Mouse (Mus musculus): ENCODE data around the gene Cenpq.

Gene Cenpq

GRCm38 (mm10) chr17:40934420-40935231 is at the start of gene Cenpq, which contains the start of gene Mut:
Gene Cenpq, minus strand, starts transcription at chr17:40935047.
Gene Mut, plus strand, starts transcription at chr17:40934685.
- peak; percentile 100 for DNase-seq (ENCODE audit: low spot score in 2 of 2)

DNA sequence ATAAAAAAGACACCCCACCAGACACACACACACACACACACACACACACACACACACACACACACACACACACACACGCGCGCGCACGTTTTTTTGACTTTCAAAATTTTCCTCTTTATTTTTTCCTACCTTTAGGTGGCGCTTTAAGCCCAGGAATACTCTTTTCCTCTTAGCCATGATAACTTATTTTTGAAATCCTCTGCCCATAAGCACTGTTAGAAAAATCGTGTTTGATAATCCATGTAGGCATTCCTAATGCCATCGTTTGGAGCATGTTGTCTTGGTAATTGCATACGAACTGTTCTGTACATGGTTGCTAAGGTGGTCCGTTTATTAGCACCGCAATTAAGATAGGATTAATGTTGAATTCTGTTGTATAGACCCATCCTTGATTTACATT is 43.1 kb upstream of the Cenpq start:
- peak in 1 of 2 experiments; percentile 15 for DNase-seq (ENCODE audit: low spot score in 2 of 2)

- no peak for DNase-seq (ENCODE audit: low spot score in 2 of 2)
These were observed 13.7 kb upstream of the Cenpq start for GRCm38 (mm10) chr17:40948518-40948917.

GRCm38 (mm10) chr17:40933985-40934384 is 862 bp downstream of the Cenpq start:
- DNase-seq (ENCODE audit: low spot score in 2 of 2): no peak

DNA sequence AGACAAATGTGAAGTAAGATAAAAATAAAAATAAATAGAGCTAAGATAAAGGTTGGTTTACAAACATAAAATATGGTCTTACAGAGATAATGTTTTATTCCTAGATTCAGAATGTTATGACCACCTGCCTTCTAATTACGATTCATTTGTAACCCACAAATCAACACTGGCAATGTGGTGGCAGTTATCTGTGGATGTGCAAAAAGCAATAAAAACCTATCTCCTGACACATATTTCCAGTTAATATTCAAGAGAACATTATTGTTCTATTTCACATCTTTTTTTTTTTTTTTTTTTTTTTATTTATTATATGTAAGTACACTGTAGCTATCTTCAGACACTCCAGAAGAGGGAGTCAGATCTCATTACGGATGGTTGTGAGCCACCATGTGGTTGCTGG is 19.3 kb downstream of the Cenpq start:
- DNase-seq (ENCODE audit: low spot score in 2 of 2): no peak

DNA sequence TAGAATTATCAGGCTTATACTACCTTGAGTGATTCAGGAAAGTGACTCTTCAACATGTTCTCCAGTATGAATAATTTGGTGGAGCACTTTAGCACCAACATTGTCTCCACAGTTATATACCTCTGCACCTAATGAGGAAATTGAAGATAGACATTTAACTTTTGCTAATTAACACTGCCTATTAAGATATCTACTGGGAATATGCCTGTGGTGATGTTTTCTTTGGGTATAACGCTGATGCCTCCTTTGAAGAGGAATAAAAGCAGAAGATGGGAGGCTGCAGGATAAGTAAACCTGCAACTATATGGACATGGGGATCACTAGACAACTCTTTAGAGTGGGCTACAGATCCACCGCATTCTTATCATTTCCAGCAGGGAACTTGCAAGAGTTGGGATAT is 20.6 kb downstream of the Cenpq start, which contains the start of gene Glyatl3:
Glyatl3 (minus strand) TSS at position 101 of the 400 bp plus-strand sequence.
- no peak for DNase-seq (ENCODE audit: low spot score in 2 of 2)

DNA sequence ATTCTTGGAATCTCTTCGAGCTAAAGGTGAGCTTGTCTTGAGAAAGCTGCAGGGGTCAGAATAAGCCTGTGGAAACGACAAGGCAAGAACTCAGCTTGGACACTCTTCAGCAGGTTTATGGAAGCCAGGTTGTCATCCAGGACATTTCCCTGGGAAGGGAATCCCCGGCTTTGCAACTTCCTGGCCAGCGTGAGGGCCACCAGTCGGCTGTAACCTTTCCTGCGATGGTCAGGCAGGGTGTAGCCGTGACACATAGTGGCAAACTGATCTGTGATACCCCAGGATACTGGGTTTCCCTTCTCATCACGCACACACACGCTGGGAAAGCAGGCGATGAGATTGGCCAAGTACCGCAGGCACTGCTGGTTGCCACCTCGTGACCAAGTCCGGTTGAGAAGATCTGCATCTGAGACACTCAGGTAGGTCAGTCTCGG is 30.1 kb downstream of the Cenpq start:
- DNase-seq (ENCODE audit: low spot score in 2 of 2): no peak

- no peak for DNase-seq (ENCODE audit: low spot score in 2 of 2)
These were observed 30.7 kb downstream of the Cenpq start for GRCm38 (mm10) chr17:40904056-40904597.

DNA sequence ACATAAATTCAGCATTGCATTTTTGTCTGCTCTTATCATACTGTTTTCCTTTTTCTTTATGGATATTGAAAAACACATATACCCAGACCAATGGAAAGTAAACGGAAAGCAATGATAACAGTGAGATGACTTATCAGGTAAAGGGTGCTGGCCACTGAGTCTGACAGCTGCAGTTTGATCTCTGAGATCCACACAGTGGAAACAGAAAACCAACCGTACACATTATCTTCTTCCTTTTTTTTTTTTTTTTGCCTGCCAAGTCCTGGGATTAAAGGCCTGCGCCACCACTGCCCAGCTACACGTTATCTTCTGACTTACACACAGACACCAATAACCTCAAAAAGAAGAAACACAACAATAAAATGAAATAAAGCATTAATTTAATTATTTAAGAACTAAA is 31.5 kb downstream of the Cenpq start:
- no peak for DNase-seq (ENCODE audit: low spot score in 2 of 2)

GRCm38 (mm10) chr17:40899783-40900363 is 35.0 kb downstream of the Cenpq start:
- no peak for DNase-seq (ENCODE audit: low spot score in 2 of 2)

- no peak for DNase-seq (ENCODE audit: low spot score in 2 of 2)
These were observed 38.0 kb downstream of the Cenpq start for GRCm38 (mm10) chr17:40896863-40897262.

DNA sequence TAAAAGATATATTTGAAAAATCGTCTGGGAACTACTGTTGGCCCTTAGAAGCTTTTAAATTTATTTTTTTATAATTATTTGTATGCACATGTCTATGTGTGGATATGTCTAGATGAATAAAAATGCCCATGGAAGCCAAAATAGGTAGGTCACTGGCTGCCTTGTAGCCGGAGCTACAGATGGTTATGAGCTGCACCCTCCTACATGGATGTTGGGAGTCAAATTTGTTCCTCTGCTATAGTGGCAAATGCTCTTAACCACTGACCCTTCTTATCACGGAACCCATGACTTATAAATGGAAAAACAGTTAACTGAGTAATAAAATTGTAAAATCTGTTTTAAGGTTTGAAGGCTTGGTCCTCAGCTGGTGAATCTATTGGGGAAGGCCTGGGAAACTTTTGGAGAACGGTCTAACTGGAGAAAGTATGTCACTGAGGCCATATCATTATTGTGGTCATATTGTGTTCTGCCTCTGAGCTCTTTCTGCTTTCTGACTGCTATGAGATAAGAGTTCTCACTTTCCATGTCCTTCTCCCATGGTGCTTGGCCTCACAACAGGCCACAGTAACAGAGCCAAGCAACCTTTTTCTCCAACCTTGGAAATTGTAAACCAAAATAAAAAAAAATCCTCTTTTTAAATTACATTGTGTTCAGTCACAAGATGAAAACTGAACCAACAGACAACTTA is 46.9 kb downstream of the Cenpq start:
- no peak for DNase-seq (ENCODE audit: low spot score in 2 of 2)

DNA sequence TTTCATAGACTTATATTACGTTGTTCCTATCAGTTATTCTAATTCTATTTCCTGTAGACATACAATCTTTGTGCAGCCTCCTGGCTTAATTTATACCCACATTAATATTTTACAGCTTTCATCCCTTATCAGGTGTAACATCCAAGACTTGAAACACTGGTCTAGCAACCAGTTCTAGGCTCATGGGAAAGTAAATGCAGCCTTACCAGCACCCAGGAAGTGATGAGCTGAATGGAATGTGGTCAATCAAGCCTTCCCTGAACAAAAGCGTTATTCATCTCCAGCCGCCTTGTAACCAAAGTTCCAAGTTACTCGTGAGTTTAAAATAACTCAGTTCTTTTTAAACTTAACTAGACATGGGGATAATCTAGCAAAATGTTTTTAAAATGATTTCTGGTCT is 49.7 kb downstream of the Cenpq start:
- DNase-seq (ENCODE audit: low spot score in 2 of 2): no peak

DNA sequence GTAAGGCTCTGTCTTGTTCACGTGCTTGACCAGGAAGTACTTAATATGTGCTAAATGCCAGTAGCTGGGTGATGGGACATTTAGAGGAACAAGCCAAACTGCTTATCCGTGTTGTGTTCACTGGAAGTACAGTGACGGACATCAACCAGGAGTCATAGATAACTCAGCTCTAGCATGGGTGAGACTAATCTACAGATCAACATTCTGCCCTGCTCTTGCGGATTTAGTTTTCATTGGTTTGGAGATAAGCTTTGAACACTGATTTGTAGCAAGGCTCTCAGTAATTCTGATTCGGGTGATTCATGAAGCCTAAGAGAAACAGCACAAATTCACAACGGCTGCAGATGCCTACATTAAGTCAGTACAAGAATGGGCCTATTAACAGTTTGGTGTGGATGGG is 52.7 kb downstream of the Cenpq start:
- no peak for DNase-seq (ENCODE audit: low spot score in 2 of 2)

DNA sequence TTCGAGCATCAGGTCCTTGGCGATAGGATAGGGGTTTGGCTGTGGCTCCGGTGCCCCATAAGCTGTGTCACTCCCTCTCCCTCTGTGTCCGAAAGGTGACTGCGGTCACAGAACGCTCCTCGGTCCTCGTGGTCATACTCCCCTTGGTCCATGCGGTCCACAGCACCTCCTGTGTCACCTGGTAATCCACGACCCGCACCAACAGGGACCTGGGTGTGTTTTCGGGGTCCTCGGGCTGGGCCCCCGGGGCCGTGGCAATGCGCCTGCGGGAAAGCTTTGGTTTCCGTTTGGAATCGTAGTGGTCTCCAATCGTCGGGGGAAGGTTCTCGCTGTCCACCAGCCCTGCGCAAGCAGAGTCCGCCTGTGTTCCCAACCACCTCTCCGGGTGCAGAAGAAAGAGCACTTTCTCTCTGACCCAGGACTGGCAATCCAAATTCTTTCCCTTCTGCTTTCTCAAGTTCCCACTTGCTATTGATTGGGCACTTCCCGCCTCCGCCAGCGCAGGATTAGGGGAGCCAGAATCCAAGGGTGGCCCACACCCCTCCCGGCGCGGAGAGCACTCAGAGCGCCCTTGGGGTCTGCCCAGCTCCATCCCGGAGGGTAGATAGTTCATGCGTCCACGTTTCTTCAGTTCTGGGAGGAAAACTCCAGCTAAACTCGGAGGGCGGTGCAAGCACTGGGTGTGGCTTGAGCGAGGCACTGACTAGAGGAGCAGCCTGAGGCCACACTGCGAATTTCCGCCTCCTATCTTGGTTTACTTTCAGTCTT is 54.7 kb downstream of the Cenpq start, which contains the start of gene 9130008F23Rik:
9130008F23Rik (minus strand) TSS at position 636 of the 768 bp plus-strand sequence.
- DNase-seq (ENCODE audit: low spot score in 2 of 2): peak; percentile 9 to 13

GRCm38 (mm10) chr17:40879528-40879923 is 55.3 kb downstream of the Cenpq start:
- DNase-seq (ENCODE audit: low spot score in 2 of 2): no peak

DNA sequence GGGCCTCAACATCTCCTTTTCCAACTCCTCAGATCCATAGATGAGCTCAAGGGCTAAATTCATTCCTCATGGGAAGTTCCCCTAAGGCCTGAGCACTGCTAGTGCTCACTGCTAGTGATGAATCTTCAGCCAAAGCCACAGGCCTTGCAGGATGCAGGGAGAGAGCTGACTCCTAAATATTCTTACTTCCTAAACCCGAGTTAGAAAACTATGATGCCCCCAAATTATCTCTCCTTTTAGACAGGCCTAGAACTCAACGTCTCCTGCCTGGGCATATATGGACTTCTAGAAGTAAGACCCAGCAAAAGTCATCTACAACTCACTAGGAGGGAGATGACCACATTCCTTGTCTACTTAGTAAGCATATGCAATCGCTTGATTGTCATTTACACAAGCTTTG is 57.1 kb downstream of the Cenpq start:
- DNase-seq (ENCODE audit: low spot score in 2 of 2): no peak

- no peak for DNase-seq (ENCODE audit: low spot score in 2 of 2)
These were observed 59.3 kb downstream of the Cenpq start for GRCm38 (mm10) chr17:40875568-40875967.

GRCm38 (mm10) chr17:40874701-40875100 is 60.1 kb downstream of the Cenpq start:
- no peak for DNase-seq (ENCODE audit: low spot score in 2 of 2)

DNA sequence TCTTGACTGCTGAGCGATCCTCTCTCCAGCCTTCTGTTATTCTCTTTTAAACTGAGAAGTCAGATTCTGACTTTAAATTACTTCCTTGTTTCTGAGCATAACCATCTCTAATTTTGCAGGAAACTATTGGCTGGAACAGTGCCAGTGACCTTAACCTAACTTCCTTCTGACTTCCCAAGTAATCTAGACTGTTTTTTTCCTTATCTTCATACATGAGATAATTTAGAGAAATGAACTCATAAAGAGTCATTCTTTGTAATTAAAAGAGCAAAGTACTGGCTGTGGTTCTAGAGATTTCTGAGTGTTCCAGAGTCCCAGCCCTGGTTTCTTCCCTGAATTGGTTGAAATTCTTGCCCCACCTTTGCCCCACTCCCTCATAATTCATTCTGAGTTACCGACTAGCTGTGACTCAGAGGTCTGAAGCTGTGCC is 61.2 kb downstream of the Cenpq start:
- DNase-seq (ENCODE audit: low spot score in 2 of 2): no peak

Measured in right cerebral cortex, adult 2 months (tissue).